Comparison of ENCODE assay signal across 8 mouse cellular contexts in the genomic region with DNA sequence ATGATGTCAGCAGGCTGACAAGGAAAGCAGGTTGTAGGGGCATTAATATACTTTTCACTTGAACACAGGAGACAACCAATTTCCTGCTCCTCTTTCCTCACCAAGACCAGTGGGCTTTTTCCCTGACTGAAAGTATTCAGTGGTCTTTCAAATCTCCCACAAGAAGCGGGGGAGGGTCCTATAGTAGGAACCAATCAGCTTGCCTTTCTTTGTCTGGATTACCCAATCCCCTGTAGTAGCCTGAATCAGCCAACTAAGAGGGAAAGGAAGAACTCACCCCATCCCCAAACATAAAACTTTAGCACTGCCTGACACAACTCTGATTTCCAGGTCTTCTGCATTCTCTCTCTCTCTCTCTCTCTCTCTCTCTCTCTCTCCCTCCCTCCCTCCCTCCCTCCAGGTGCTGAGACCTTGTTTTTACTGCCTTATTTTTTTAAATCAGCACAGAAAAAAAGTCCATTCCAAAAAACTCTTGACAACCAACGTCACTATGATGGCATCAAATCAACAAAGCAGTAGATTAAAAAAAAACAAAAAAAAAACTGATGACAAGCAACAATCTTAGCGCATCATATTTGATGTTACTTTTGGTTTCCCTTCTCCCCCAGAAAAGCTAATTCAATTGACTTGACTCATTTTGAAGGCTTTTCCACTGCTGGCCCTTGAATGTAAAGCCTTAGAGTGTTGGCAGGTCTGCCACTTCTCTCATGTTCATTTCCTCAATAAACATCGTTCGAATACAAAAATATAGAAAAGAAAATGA. TPM values are rescaled to one million over a fixed set of nuclear protein-coding genes. Genes with fewer than 3 reads are reported as not detected.
DNase-seq lines count a peak whose midpoint lies in the region; ATAC-seq and TF ChIP-seq lines count a peak whose summit lies in the region.

No protein-coding gene starts in this region.

- peaks cover 5% of the 10 kb centered on the region for H3K4me1 ChIP-seq in heart, embryonic 16.5 days (ENCODE audit: control insufficient read depth, insufficient read depth, low read length)
- peaks cover 2% of the 10 kb centered on the region for H3K4me1 ChIP-seq in heart, adult 2 months (ENCODE audit: control insufficient read depth, insufficient read depth, low read length)

- H3K9ac ChIP-seq in heart, embryonic 16.5 days (ENCODE audit: low read length) = no peak overlapping the region
- no peak overlapping the region for H3K9ac ChIP-seq in heart, adult 2 months (ENCODE audit: low read depth, low read length)

- H3K27me3 ChIP-seq in heart, embryonic 16.5 days (ENCODE audit: control insufficient read depth, insufficient read depth, low read length) = no peaks in the 10 kb centered on the region
- H3K27me3 ChIP-seq in heart, adult 2 months (ENCODE audit: control insufficient read depth, insufficient read depth, low read length) = no peaks in the 10 kb centered on the region

- DNase-seq in heart, postnatal 10 days = no peak
- DNase-seq in embryo, embryonic 9.5 days (ENCODE audit: extremely low spot score) = peak; percentile 60
- DNase-seq in induced T-regulatory cell, adult 2 months (ENCODE audit: low read depth) = peak; percentile 87
- peak; percentile 39 for DNase-seq in neural tube, embryonic 10.5 days (ENCODE audit: extremely low spot score, low spot score)
- no peak for DNase-seq in frontal cortex, postnatal 14 days (ENCODE audit: low spot score in 2 of 2)
- DNase-seq in urinary bladder, postnatal 14 days (ENCODE audit: low spot score) = no peak
- no peak for DNase-seq in heart, adult 2 months

- no peak for TF ChIP-seq CTCF in heart, adult 2 months (IDR thresholded peaks at IDR 0.05)

- no peak for TF ChIP-seq EP300 in heart, adult 2 months (IDR thresholded peaks at IDR 0.05; ENCODE audit: insufficient read depth, low read depth, low read length)

- 60% methylated on average over 5 of the region's 5 CpGs for WGBS in heart, embryonic 16.5 days
- WGBS in heart, adult 2 months = 61% methylated on average over 5 of the region's 5 CpGs

- no peak for TF ChIP-seq POLR2A in heart, adult 2 months (IDR thresholded peaks at IDR 0.05; ENCODE audit: insufficient read depth, low read depth, low read length)

- no peaks in the 10 kb centered on the region for H3K9me3 ChIP-seq in heart, embryonic 16.5 days (replicated peaks; ENCODE audit: control insufficient read depth, low read length)

- H3K79me2 ChIP-seq in heart, adult 2 months (replicated peaks; ENCODE audit: control insufficient read depth, insufficient read depth, low read length) = no peaks in the 10 kb centered on the region

- H3K4me2 ChIP-seq in heart, embryonic 16.5 days (ENCODE audit: low read depth, low read length) = peak overlapping the region; percentile 41; the same call in 1 of the 2 replicates

- no peak overlapping the region for H3K4me3 ChIP-seq in heart, embryonic 16.5 days (ENCODE audit: low read length)
- H3K4me3 ChIP-seq in heart, adult 2 months = no peak overlapping the region

- no peak overlapping the region for H3K27ac ChIP-seq in heart, embryonic 16.5 days (ENCODE audit: low read length)
- no peak overlapping the region for H3K27ac ChIP-seq in heart, adult 2 months

- no peaks in the 10 kb centered on the region for H3K36me3 ChIP-seq in heart, embryonic 16.5 days (ENCODE audit: control insufficient read depth, insufficient read depth)
- no peaks in the 10 kb centered on the region for H3K36me3 ChIP-seq in heart, adult 2 months (ENCODE audit: control insufficient read depth, insufficient read depth, low read length)

- intact Hi-C loops in heart, postnatal 10 days (cut with DNase I) = no loop called here
- intact Hi-C loops in heart, adult 2 months (cut with DNase I) = loop anchor here (5.0 kb wide), 2 partner anchors 116 to 1111 kb away; a partner anchor contains a TSS

- ATAC-seq in heart, embryonic 16.5 days (replicated peaks; ENCODE audit: extremely low read depth, insufficient read depth, low FRiP score) = no peak

RNA-seq across cellular contexts. Expression of a gene that starts 2.1 kb away (rescaled TPM):
- 28.2 and 29.7 TPM in 2 replicates for polyA plus RNA-seq in heart, embryonic 16.5 days (2015; fragmentation: Nextera tagmentation; extraction: Ambion mirVana)
- total RNA-seq in heart, postnatal 10 days (2021) = 10 to 100 TPM; 21.1 to 25.3 TPM
- 10 to 100 TPM; 21.6 to 23.9 TPM for total RNA-seq in heart, adult 2 months (2021)
- polyA plus RNA-seq in heart, adult 2 months (2012; rRNA removed) = 11.3 and 13.8 TPM in 2 replicates

RNA-seq across cellular contexts. Expression of a gene that starts 27.3 kb away (rescaled TPM):
- not detected in 2 replicates for polyA plus RNA-seq in heart, embryonic 16.5 days (2015; fragmentation: Nextera tagmentation; extraction: Ambion mirVana)
- not detected for total RNA-seq in heart, postnatal 10 days (2021)
- total RNA-seq in heart, adult 2 months (2021) = not detected
- not detected in 2 replicates for polyA plus RNA-seq in heart, adult 2 months (2012; rRNA removed)

Comparison
In these comparisons a context has a peak if more than half of its experiments do, and no peak if none do; other contexts are left out.
1. DNase-seq: peak in embryo, embryonic 9.5 days (single experiment), induced T-regulatory cell, adult 2 months (single experiment) and neural tube, embryonic 10.5 days (single experiment); none in heart, postnatal 10 days (0 of 2), frontal cortex, postnatal 14 days (0 of 2), urinary bladder, postnatal 14 days (single experiment) and heart, adult 2 months (0 of 2).